ENCODE assay signal across 11 mouse cellular contexts in genomic region chr5:28061011-28061410, GRCm38 (mm10). TPM values are rescaled to one million over a fixed set of nuclear protein-coding genes. Genes with fewer than 3 reads are reported as not detected.
A peak's percentile ranks its signal among the peaks of the same experiment; 100 is the strongest.
DNase-seq lines count a peak whose midpoint lies in the region; TF ChIP-seq lines count a peak whose summit lies in the region.
"Had no signal": no experiment of that assay in that cellular context is flagged by ENCODE, and none has a peak within 500 bp of the region (broad histone marks: within the 10 kb centered on the region; RNA-seq: fewer than 3 reads in every experiment).

No protein-coding gene starts in this region.

- DNase-seq in cerebellum, adult 2 months = peak in 1 of 2 experiments; percentile 41
- DNase-seq in cerebellum, adult 8-10 months = no peak
- DNase-seq in layer of hippocampus, adult 11-12 months (ENCODE audit: low spot score) = peak; percentile 25
- DNase-seq in layer of hippocampus, adult 9-10 months (ENCODE audit: low spot score) = no peak
- peak; percentile 33 to 39 for DNase-seq in cerebellum, postnatal 36 days
- peak; percentile 21 for DNase-seq in lung, postnatal 25 days (ENCODE audit: low spot score)
- DNase-seq in kidney, adult 11 months = no peak
- DNase-seq in kidney, adult 2 months = no peak
- DNase-seq: adrenal gland, postnatal 25 days; heart, adult 11 months had no signal

- no peak for TF ChIP-seq CTCF in cerebellum, adult 2 months (IDR thresholded peaks at IDR 0.05; ENCODE audit: borderline replicate concordance, insufficient read depth, low read depth, low read length)
- no peak for TF ChIP-seq CTCF in kidney, adult 2 months (conservative IDR thresholded peaks at IDR 0.05; ENCODE audit: insufficient read depth, insufficient read length, low read depth, low read length)

- 34% methylated on average over 6 of the region's 6 CpGs for WGBS in cerebellum, adult 2 months
- WGBS in kidney, adult 2 months = 80% methylated on average over 6 of the region's 6 CpGs

- no peaks in the 10 kb centered on the region for H3K27me3 ChIP-seq in cerebellum, adult 2 months (ENCODE audit: control insufficient read depth, insufficient read depth, low read length)
- no peaks in the 10 kb centered on the region for H3K27me3 ChIP-seq in kidney, adult 2 months (replicated peaks; ENCODE audit: control insufficient read depth, insufficient read depth, low read length)
- H3K27me3 ChIP-seq: liver, embryonic 15.5 days had no signal

- TF ChIP-seq POLR2A in cerebellum, adult 2 months (IDR thresholded peaks at IDR 0.05; ENCODE audit: borderline replicate concordance, insufficient read depth, low read length) = no peak
- no peak for TF ChIP-seq POLR2A in kidney, adult 2 months (IDR thresholded peaks at IDR 0.05; ENCODE audit: low read depth, low read length)

- peak overlapping the region; percentile 37; the same call in 1 of the 2 replicates for H3K27ac ChIP-seq in cerebellum, adult 2 months (ENCODE audit: insufficient read depth, low read length)
- no peak overlapping the region for H3K27ac ChIP-seq in kidney, adult 2 months (ENCODE audit: insufficient read depth, low read depth, low read length)
- H3K27ac ChIP-seq: liver, embryonic 15.5 days had no signal

- peaks cover 12% of the 10 kb centered on the region for H3K4me1 ChIP-seq in cerebellum, adult 2 months (ENCODE audit: control insufficient read depth, insufficient read depth, low read length)
- no peaks in the 10 kb centered on the region for H3K4me1 ChIP-seq in kidney, adult 2 months (ENCODE audit: control insufficient read depth, insufficient read depth, low read length)

- no peaks in the 10 kb centered on the region for H3K36me3 ChIP-seq in kidney, adult 2 months (ENCODE audit: control insufficient read depth, insufficient read depth, low read length)
- H3K36me3 ChIP-seq: liver, embryonic 15.5 days had no signal

- H3K4me3 ChIP-seq in cerebellum, adult 2 months (replicated peaks; ENCODE audit: insufficient read depth, low read depth, low read length) = no peak overlapping the region
- H3K4me3 ChIP-seq in kidney, adult 2 months (ENCODE audit: insufficient read depth, low read depth, low read length) = no peak overlapping the region
- H3K4me3 ChIP-seq: liver, embryonic 15.5 days had no signal

RNA-seq across cellular contexts. Expression of gene Insig1, which starts 10.2 kb away (rescaled TPM):
- polyA plus RNA-seq in cerebellum, adult 2 months (2012; rRNA removed) = 115 and 125 TPM in 2 replicates
- polyA plus RNA-seq in kidney, adult 2 months (2012; rRNA removed) = 52.0 and 55.3 TPM in 2 replicates

Comparison
In these comparisons a context has a peak if more than half of its experiments do, and no peak if none do; other contexts are left out.
1. DNase-seq: peak in layer of hippocampus, adult 11-12 months (single experiment), cerebellum, postnatal 36 days (2 of 2) and lung, postnatal 25 days (single experiment); none in cerebellum, adult 8-10 months (single experiment), layer of hippocampus, adult 9-10 months (single experiment), kidney, adult 11 months (single experiment) and kidney, adult 2 months (single experiment).